Mouse (Mus musculus) thymus, adult 2 months (tissue): ENCODE data around the gene Tmem217.

ENCODE experiments used
- CTCF ChIP-seq: fragments of 200-500 bp; IDR thresholded peaks from 2 replicates; pipeline ENCODE4 v1.5.1; 2012; ENCODE audit warnings: mild to moderate bottlenecking, control low read depth, low read length, moderate library complexity, borderline replicate concordance; ENCODE audit not compliant: control insufficient read depth, poor library complexity, insufficient read depth; ENCODE audit errors: extremely low read depth
- POLR2A ChIP-seq: fragments of 200-500 bp; IDR thresholded peaks from 2 replicates; pipeline ENCODE4 v1.6.1; 2012; ENCODE audit warnings: mild to moderate bottlenecking, low read length, control low read depth, moderate library complexity; ENCODE audit not compliant: control insufficient read depth, poor library complexity, insufficient read depth; ENCODE audit errors: extremely low read depth

DNA sequence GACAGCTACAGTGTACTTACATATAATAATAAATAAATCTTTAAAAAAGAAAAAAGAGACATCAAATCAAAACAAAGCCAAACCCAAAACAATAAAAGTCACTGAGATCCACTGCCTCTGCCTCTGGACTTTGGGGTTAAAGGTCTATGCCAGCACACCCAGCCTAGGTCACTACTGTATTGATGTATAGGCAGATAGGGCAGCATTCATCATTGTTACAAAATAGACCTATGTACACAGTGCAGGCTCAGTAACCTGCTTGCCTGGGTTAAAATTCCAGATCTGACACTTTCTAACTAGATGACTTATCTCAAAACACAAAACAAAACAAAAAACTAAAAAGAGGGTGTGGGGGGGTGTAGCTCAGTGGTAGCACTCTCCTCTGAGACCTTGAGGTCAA, 2.0 kb upstream of the Tmem217 start:
- no peak for TF ChIP-seq CTCF
- TF ChIP-seq POLR2A: no peak
